Comparison of ENCODE assay signal across 8 mouse cellular contexts in the genomic region with DNA sequence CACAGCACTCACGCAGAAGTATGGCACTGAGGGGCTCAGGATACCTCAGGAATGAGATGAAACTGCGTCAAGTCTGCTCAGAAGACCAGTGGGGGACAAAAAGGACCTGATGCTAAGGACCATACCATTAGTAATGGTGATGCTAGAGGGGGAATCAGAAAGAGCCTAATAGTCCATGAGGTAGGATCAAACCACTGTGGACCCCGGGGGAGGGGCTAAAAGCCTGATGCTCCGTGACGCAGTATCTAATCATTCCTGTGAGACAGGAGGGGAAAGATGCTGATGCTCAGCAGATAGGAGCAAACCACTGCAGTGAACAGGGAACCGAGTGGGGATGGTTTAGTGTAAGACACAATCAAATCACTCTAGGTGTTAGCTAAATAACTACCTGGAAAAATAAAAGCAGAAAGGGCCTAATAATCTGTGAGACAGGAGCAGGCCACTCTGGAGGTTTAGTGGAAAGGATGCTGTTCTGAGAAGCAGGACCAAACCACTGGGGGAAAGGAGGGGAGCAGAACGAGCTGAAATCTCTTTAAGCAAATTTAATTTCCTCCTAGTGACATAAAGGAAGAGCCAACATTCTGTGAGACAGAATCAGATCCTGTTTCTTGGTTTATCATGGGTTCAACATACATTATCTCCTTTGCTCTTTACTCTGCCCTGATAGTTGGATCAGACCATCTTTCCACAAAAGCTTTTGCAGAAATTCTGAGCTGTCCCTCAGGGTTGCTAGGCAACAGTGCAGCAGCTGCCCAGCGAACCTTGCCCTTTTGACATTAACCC.
A peak's percentile ranks its signal among the peaks of the same experiment; 100 is the strongest.
DNase-seq lines count a peak whose midpoint lies in the region; ATAC-seq and TF ChIP-seq lines count a peak whose summit lies in the region.

No protein-coding gene starts in this region.

- peaks cover 9% of the 10 kb centered on the region; the same call in 1 of the 2 replicates for H3K36me3 ChIP-seq in forebrain, embryonic 13.5 days (ENCODE audit: poor library complexity, severe bottlenecking)
- H3K36me3 ChIP-seq in neural tube, embryonic 11.5 days (ENCODE audit: control insufficient read depth, insufficient read depth, low read length) = no peaks in the 10 kb centered on the region
- no peaks in the 10 kb centered on the region for H3K36me3 ChIP-seq in heart, embryonic 12.5 days

- no peak for TF ChIP-seq POLR2A in lung, adult 2 months (IDR thresholded peaks at IDR 0.05; ENCODE audit: borderline replicate concordance, extremely low read depth, low read depth, low read length)

- peaks cover 12% of the 10 kb centered on the region; the same call in 1 of the 2 replicates for H3K27me3 ChIP-seq in forebrain, embryonic 13.5 days
- 0 out of 2 replicates have a peak, but pooled peaks cover 2% of the 10 kb centered on the region for H3K27me3 ChIP-seq in neural tube, embryonic 11.5 days (ENCODE audit: control insufficient read depth, insufficient read depth, low read length)
- no peaks in the 10 kb centered on the region for H3K27me3 ChIP-seq in heart, embryonic 12.5 days (replicated peaks)

- H3K9ac ChIP-seq in forebrain, embryonic 13.5 days = peak overlapping the region; percentile 50
- H3K9ac ChIP-seq in neural tube, embryonic 11.5 days (ENCODE audit: low read length) = peak overlapping the region; percentile 29; the same call in 1 of the 2 replicates
- no peak overlapping the region for H3K9ac ChIP-seq in heart, embryonic 12.5 days

- peak overlapping the region; percentile 63 for H3K4me2 ChIP-seq in forebrain, embryonic 13.5 days
- H3K4me2 ChIP-seq in neural tube, embryonic 11.5 days (ENCODE audit: low read depth) = peak overlapping the region; percentile 28
- no peak overlapping the region for H3K4me2 ChIP-seq in heart, embryonic 12.5 days

- peak overlapping the region; percentile 83 for H3K27ac ChIP-seq in forebrain, embryonic 13.5 days
- H3K27ac ChIP-seq in neural tube, embryonic 11.5 days (ENCODE audit: low read depth, low read length) = peak overlapping the region; percentile 62
- no peak overlapping the region for H3K27ac ChIP-seq in heart, embryonic 12.5 days (ENCODE audit: poor library complexity, severe bottlenecking)

- H3K4me3 ChIP-seq in forebrain, embryonic 13.5 days = peak overlapping the region; percentile 41
- peak overlapping the region; percentile 7 for H3K4me3 ChIP-seq in neural tube, embryonic 11.5 days (ENCODE audit: low read depth, low read length)
- no peak overlapping the region for H3K4me3 ChIP-seq in heart, embryonic 12.5 days
- no peak overlapping the region for H3K4me3 ChIP-seq in lung, adult 2 months (replicated peaks; ENCODE audit: extremely low read depth, low read depth, low read length)

- TF ChIP-seq CTCF in lung, adult 2 months (IDR thresholded peaks at IDR 0.05; ENCODE audit: insufficient read depth, low read length) = no peak

- peak; percentile 98 for ATAC-seq in forebrain, embryonic 13.5 days
- ATAC-seq in neural tube, embryonic 11.5 days (ENCODE audit: insufficient read depth, low FRiP score, low TSS enrichment) = peak; percentile 95
- no peak for ATAC-seq in heart, embryonic 12.5 days (ENCODE audit: insufficient number of reproducible peaks, low FRiP score)
- ATAC-seq in inflammation-experienced regulatory T-cells, adult 6 months = no peak

- peaks cover 11% of the 10 kb centered on the region for H3K4me1 ChIP-seq in forebrain, embryonic 13.5 days
- no peaks in the 10 kb centered on the region for H3K4me1 ChIP-seq in neural tube, embryonic 11.5 days (ENCODE audit: control insufficient read depth, insufficient read depth, low read length)
- H3K4me1 ChIP-seq in heart, embryonic 12.5 days (replicated peaks) = no peaks in the 10 kb centered on the region
- H3K4me1 ChIP-seq in lung, adult 2 months (ENCODE audit: control insufficient read depth, insufficient read depth, low read length) = no peaks in the 10 kb centered on the region

- DNase-seq in adrenal gland, adult 2 months = peak; percentile 4
- no peak for DNase-seq in adrenal gland, adult 18-20 months (ENCODE audit: low spot score in 2 of 2)
- DNase-seq in layer of hippocampus, postnatal 10 days (ENCODE audit: low spot score in 2 of 2) = peak; percentile 60 to 72
- peak; percentile 87 for DNase-seq in neural tube, embryonic 11.5 days (ENCODE audit: low spot score)
- no peak for DNase-seq in lung, adult 2 months

- 18% methylated on average over 8 of the region's 8 CpGs for WGBS in forebrain, embryonic 13.5 days
- 20% methylated on average over 8 of the region's 8 CpGs for WGBS in neural tube, embryonic 11.5 days
- 28% methylated on average over 8 of the region's 8 CpGs for WGBS in heart, embryonic 12.5 days
- 42% methylated on average over 8 of the region's 8 CpGs for WGBS in lung, adult 2 months

- no peaks in the 10 kb centered on the region for H3K9me3 ChIP-seq in forebrain, embryonic 13.5 days (replicated peaks)
- no peaks in the 10 kb centered on the region for H3K9me3 ChIP-seq in neural tube, embryonic 11.5 days (ENCODE audit: control insufficient read depth, low read length)
- no peaks in the 10 kb centered on the region for H3K9me3 ChIP-seq in heart, embryonic 12.5 days (replicated peaks)

Comparison
In these comparisons a context has a peak if more than half of its experiments do, and no peak if none do; other contexts are left out.
1. DNase-seq: peak in adrenal gland, adult 2 months (single experiment), layer of hippocampus, postnatal 10 days (2 of 2) and neural tube, embryonic 11.5 days (single experiment); none in adrenal gland, adult 18-20 months (0 of 2) and lung, adult 2 months (single experiment).
2. ATAC-seq: peak in forebrain, embryonic 13.5 days (single experiment) and neural tube, embryonic 11.5 days (single experiment); none in heart, embryonic 12.5 days (single experiment) and inflammation-experienced regulatory T-cells, adult 6 months (single experiment).
3. H3K4me3 ChIP-seq: peak in forebrain, embryonic 13.5 days (single experiment) and neural tube, embryonic 11.5 days (single experiment); none in heart, embryonic 12.5 days (single experiment) and lung, adult 2 months (single experiment).